Mouse (Mus musculus) kidney, postnatal 25 days (tissue): ENCODE measurements around the gene Slc44a3.
A peak's percentile ranks its signal among the peaks of the same experiment; 100 is the strongest.

ENCODE experiments used
- DNase-seq, 2 experiments: peaks; one replicate each; pipeline ENCODE4 v3.0.0; 2021; ENCODE audit warnings: mixed read lengths in 2 of 2

The Slc44a3 gene

DNA sequence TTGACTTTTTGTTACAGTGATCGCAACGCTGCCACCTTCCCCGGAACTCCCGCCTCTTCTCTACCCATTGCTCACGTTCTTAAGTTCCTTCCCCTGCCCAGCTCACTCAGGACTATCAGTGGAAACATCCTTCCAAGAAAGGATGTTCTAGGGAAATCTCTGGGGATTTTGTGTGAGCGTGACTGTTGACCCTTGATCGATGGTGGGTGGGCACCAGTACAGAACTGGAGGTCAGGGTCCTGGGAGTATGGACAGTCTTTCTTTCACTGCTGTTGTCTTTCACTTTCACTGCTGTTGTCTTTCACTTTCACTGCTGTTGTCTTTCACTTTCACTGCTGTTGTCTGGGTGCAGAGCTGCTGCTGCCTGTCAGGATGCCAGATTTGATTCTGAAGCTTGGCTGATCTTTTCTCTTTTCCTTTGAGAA, 38.2 kb downstream of the Slc44a3 start:
- no peak for DNase-seq

DNA sequence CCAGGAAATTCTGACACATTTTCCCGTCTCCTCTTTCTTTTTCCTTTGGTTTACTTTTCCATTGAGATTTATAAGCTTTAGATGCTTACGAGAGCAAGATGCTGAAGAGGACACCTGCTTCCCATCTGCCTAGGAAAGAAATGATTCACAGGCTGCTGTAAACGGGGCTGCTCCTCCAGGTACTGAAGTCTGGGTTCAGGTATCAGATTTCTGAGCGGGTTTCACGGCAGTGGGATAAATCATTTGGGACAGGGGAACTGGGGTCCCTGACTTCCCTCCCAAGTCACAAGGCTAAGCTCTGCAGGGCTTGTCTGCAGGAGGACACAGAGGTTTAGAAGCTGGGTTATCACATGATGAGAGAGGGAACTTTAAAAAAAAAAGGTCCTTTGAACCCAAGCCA, 40.2 kb downstream of the Slc44a3 start:
- DNase-seq: no peak

DNA sequence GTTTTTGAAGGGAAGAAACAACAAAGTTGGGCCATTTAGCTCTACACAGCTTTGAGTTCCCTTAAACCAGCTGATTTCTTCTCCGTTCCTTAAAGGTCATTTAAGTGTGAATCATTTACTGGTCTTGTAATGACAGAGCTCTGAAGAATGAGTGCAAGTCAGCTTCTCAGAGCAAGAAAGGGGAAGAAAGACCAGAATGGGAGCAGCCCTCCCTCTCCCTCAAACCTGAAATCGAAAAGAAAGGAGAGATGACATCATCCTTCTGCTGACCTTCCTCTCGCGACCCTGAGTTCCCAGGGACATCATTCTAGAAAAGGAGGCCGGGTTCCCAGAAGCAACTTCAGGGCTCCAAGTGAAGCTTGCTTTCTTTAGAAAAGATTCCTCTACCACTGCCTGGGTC, 41.3 kb downstream of the Slc44a3 start:
- no peak for DNase-seq

DNA sequence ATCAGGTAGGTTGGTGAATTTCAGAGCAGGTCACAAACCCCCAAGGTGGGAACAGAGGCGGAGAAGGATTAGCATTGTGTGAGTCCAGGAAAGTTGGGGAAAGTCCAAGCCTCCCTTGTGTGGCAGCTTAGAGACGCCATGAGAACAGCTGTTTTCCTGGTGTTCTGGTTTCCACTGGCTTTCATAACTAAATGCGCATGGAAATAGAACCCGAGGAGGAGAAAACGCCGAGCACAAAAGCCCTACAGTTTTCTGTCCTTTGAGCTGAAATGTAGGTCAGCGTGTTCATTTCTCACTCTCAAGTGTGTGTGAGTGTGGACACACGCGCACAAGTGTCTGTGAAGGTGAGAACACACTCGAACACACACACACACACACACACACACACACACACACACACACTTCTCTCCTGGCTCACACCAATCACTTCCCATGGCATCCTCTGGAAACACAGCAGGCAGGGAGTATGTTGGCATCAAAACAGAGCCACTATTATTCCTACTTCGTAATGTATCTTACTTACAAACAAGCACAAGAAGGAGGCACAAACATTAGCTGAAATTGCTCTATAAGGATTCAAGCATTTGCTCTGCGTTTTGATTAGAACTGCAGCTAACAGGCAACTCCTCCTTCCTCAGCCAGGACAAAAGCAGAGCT, 42.6 kb downstream of the Slc44a3 start:
- peak; percentile 16 to 47 for DNase-seq

DNA sequence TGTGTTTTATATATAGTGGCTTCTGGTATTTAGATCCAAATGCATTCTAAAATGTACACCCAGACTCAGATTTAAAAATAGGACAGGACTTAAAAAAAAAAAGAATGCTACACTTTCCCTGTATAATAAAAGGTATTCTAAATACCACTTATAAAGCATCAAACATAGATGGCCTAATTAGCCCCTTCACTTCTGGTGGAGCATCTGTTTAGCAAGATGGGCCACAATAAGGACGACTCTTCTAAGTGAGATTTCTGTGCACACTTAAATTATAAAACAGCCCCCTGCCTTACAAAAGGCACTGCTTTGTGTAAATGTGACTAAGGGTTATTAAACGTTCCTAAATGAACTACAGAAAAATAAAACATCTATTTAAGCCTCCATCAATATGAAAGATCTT, 47.0 kb downstream of the Slc44a3 start:
- no peak for DNase-seq

DNA sequence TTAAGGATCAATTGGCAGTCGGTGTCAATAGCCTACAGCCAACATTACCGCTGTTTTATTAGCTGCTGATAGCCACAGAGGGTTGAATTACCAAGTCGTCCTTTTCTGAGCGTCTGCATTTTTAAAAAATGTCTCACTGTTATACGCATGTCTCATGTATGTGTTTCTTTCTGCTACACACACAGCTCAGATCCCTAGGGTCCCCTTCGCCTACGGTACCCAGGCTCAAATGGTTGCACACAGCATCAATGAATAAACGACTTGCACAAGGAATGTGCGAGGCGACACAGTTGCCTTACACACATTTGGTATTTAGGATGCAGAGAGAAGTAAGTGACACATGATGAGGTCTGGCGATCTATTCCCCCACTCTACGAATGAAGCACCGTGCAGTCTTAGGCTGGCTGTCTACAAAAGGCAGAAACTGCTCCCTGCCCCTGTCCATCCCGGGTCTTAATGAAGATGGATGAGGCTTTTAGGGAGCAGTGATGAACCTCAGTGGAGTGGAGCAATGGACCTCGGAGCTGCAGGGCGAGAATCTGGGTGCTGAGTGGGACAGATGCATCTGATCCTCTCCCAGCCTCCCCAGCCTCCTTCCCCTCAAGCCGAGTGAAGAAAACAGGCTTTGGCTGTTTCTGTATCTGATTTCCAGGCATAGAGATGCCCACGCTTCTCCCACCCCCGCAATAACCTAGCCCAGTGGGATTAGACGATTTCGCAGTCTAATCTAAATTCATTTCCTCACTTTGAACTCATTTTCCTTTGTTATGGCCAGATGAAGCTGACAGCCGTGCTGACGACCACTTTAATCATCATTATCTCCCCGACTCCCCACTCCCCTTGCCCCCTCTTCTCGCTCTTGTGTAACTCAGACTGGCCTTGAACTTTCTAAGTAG, 48.7 kb downstream of the Slc44a3 start:
- no peak for DNase-seq

DNA sequence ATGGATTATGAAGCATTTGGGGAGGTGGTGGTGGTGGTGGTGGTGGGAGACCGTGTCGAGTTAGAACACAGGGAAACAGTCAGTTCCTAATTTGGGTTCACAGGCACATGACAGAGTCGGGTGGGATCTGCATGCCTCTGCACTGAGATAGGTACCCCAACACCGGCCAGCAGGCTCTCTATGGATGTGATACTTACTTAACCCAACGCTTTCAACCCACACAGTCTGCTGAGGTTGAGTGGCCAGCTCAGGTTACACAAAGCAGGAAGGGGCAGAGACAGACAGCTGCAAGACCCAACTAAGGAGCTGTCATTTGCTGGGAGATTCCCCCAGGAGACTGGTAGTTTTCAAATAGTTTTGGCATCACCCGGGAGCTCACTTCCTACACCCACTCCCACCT, 50.6 kb downstream of the Slc44a3 start:
- DNase-seq: no peak

DNA sequence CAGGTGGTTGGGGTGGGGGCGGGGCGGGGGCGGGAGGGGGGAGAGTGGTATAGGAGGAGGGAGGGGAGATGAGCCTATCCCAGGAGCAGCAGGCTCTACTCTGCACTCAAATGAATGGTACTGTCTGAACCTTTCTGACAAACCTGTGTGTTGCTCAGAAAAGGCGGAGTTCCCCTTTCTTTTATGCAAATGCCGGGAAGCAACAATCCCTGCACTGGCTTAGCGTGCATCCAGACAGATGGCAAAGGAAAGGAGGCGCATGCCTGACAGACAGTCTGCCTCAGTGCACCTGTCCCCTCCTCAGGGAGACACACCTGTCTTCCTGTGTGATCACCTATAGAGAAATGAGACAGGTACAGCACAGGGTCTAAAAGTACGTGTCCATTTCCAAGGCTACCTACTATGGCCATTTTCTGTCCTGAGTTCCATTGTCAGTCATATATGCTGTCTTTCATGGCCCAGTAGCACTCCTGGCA, 51.2 kb downstream of the Slc44a3 start:
- DNase-seq: no peak

DNA sequence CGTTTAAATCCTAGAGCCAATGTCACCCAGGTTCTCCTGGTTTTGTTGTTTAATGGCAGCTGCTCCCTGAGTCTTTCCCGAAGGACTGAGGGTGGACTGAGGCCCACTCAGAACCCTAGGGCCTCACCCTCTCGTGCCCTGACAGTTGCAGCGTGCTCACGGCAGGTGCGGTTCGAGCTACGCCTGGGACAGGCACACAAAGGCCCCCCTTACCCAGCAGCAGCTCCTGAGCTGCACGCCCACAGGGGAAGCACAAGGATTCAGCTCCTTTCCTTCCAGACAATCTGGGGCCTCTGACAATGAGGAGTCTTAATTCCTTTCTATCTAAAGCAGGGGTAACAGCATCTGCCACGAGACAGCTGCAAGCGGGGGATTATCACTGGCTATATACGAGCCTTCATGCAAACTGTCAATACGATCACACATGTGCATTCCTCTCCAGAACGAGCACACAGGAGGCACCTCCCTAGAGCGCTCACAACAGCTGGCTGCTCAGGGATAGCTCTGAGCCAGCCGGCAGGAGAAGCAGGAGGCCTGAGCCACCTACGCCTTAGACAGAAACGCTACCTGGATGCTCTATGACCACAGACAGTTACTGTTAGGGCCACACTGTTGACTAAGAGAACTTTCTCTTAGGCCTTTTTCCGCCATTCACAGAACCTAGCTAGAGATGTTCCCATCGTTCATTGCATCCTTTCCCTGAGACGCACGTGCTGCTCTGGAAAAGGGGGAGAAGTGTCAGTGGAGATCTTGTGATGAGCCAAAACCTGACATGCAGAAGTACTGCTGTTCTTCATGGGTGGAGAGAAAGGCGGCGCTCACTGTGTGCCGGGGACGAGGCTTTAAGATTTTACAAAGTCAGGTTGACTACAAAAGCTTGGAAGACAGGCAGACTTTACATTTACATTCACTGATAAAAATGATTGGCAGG, 51.9 kb downstream of the Slc44a3 start:
- DNase-seq: no peak

DNA sequence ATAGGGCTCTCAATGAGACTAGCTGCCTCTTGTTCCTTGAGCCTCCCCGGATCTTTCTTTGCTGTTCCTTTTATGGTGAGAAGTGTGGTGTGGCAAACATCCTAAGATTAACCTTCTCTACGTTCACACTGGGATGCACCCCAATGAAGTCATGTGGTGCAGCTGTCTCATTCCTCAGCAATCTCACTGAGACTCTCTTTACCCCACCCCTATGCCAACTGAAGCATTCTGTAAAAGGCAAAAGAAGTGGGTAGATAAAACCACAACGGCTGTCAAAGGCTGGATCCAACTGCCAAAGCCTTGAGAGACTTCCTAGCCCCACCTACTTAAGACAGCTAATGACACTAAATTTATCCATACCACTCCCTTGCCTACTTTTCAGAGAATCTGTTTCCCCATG, 57.5 kb downstream of the Slc44a3 start:
- no peak for DNase-seq

DNA sequence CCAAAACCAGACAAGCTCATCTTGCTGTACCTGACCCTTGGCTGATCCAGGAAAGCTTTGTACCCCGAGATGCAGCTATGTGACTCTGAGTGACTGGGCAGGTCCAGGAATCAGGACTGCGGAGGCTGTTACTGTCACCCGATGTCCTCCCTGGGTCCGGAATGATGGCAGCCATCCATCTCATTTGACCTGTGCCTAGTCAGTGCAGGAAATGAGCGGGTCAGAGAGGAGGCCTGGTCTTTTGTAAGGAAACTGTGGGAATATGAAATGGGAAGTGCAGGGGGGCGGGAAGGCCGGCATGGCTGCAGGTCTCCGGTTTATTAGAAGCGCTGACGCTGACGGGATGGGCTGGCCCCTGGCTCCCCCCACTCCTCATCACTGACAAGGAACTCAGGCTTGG, 60.5 kb downstream of the Slc44a3 start:
- peak; percentile 48 to 72 for DNase-seq

DNA sequence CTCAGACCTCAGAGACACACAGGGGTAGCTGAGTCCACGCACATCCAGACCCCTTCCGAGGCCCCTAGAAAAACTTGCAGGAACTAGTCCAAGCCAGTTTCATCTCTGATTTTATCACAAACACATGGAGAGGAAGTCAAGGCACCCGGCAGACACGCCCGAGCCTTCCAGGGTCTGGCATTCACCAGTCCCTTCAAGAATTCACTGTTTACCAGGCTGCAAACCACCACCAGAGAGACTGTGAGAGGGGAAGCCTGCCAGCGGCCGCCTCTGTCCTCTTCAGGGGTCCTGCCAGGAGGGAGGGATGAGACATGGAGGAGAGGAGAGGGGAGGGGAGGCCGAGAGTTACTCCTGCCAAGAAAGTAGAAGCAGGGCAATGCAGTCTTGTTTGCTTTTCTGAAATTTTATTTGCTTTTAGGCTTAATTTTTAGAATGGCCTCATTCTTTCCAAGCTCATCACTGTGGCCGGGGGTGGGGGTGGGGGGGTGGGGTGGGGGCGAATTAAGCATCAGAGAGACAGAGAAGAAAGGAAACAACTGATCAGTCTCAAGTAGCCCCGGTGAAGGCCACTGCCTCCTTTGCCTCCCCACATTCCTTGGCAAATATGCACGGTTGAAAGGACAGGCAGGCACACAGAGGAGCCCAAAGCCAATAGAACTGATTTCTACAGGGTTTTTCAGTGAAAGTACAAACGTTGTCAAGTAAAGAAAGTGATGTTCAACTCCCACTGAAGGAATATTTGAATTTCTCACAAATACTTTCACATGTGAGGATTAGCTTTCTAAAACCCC, 62.8 kb downstream of the Slc44a3 start:
- peak in 1 of 2 experiments; percentile 54 for DNase-seq

DNA sequence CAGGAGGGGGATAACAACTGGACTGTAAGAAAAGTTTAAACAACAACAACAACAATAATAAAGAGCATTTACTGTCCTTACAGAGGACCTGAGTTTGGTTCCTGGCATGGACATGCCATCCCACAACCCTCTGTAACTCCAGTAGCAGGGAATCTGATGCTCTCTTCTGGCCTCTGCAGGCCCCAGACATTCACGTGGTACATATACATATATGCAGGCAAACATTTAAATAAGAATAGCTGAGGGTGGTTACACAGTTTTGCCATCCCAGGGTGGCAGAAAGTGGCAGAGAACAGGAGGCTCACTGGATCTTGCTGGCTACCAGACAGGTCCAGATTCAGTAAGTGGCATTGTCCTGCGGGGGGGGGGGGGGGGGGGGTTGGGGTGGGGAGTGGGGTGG, 64.1 kb downstream of the Slc44a3 start:
- no peak for DNase-seq

DNA sequence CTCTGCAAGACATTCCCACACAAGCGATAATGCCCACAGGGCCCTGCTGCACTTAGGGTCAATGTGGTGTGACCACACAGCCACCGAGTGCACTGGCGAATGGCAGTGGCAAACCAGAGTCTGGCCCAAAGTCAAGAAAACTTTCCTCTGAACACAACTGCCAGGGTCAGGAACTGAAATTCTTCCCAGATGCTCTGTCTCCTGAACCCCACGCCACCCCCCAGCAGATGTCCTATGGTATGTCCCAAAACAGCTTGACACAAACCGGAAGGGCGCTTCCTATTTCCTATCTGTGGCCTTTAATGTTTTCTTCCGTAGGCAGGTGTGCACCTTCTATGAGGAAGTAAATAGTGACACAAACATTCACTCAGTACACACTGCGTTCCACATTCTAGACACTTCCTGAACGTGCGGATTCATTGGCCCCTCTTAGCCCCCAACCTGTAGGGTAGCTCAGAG, 65.1 kb downstream of the Slc44a3 start:
- DNase-seq: peak; percentile 35 to 61

DNA sequence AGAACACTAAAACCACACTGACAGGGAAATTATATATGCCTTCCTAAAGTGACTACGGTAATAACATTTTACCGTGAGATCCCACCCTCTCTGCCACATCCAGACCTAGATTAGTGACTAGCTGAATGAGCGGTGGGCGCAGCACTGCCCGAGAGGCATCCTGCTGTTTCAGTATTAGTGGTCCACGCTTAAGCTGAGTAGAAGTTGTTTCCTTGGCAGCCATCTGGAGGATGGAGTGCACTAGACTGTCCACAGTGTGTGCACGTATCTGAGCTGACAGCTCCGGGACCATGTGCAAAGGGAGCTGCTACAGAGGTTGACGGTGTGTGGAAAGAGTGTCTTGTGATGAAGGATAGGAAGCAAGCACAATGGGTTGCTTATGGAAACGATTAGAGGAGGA, 66.4 kb downstream of the Slc44a3 start:
- DNase-seq: no peak

DNA sequence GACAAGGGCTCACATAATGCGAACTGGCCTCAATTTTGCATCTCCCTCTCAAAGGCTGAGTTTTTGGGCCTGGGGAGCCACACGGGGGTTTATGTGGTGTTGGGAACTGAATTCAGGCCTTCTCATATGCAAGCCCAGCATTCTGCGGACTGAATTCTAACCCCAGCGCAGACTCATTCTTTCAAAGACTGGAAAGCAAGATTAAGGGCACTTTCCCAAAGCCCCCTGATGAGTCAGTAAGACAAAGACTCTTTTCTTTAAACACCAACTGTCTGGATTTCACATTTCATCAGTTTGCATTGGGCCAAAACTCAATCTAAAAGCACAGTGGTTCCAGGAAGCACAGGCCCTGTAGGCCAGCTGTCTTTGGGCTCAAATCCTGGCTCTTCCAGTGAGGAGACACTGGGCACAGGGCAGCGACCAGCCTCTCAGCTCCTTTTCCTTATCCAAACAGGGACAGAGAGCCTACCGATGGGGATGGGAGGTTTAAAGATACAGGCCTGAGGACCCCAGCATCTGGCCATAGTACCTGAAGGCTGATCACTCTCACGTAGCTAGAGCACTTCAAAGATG, 67.4 kb downstream of the Slc44a3 start:
- DNase-seq: no peak

DNA sequence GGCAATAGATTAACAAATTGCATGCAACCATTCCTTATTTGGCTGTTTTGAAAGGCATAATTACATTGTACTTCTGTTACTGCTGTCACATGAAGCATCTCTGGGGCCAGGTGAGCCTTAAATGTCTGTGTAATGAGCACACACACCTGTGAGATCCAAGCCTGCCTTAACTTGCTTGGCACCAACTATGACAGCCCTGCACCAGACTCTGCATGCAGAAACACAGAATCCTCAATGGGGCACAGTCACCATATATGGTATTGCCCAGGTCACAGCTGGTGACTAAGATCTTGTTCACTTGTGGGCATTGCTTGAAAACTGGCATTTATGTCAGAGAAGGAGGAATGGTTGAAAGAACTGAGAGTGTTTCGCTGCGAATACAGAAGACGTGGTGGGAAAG, 69.4 kb downstream of the Slc44a3 start:
- DNase-seq: no peak

DNA sequence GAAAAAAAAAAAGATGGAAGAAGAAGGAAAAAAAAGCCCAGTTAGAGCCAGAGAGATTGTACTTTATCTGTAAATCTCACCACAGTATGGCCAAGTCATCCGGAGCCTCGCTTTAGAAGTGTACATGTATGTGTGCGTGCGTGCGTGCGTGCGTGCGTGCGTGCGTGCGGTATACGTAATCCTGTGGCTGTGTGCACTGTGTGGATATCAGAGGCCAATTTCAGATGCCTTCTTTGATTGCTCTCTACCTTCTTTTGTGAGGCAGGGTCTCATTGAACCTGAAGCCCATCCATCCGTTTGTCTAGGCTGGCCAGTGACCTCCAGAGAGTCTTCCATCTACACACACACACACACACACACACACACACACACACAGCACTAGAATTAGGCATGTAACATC, 70.7 kb downstream of the Slc44a3 start:
- no peak for DNase-seq

DNA sequence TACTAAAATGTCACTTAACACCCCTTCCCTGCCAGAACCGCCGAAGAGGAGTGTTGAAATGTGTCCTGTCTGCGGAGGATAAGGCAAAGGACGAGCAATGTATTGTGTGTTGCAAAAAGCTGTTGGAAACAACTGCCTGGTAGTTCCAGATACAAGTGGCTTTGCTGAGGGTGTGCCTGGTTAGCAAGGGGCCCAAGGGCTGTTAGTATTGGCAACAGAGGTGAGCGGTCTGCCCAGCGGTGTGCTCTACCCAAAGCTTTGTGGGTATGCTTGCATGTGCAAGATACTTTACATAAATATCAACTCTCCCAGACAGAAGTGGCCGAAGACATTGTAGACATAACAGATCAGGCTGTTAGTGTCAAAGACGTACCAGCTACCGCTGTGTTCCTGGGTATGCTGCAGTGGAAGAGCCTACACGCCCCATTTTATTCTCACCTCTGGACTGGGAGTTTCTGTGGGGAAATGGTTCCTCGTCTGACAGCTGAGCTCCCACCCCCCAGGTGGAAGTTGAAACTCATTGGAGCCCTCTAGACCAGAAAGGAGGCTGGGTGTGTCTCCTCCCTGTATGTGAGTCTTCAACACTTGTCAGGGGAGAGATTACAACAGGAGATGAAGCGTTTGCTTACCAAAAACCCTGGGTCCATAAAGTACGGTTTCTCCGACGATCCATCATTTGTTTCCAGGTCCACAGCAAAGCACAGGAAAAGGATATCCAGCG, 71.6 kb downstream of the Slc44a3 start:
- no peak for DNase-seq

DNA sequence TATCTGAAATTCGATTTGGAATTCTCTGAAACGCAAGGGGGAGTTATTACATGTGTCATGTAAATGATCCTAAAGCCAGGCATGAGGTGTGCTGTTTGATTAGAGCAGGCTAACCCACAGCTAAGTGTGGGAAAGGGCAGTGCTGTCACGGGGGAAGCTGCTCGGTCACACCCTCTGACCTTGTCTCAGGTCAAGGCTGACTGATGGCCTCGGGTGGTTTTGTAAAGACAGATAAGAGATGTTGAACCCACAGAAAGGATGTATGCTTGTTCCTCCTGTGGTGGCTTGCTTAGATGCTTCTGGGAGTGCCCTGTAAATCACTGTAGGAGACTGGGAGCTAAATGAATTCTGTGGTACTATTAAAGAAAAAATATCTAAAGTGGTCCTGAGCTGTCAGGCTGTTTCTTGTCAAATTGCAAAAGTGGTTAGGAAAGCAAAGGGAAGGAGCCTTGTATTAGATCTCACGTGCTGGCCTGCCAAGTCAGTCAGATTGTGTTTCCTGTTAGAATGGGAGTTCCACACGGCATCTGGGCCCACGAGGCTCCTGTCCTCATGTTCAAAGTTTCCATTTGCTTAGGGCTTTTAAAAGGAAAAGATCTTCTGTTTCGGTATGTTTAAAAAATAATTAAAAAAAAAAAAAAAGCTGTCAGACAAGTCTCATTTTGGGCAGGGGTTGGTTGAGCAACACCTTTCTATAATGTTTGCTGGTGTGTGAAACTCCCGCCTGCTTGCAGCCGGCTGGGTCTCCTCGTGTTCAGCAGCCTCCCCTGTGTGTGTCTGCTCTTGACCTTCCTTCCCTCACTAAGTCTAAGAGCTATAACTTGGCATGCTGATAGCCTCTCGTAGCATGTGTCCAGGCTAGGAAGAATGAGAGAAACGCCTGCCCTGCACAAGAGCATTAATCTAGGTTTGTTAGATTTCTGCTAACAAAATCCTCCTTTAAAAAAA, 73.4 kb downstream of the Slc44a3 start:
- no peak for DNase-seq
